8 mouse cellular contexts compared by ENCODE assay signal in the genomic region with DNA sequence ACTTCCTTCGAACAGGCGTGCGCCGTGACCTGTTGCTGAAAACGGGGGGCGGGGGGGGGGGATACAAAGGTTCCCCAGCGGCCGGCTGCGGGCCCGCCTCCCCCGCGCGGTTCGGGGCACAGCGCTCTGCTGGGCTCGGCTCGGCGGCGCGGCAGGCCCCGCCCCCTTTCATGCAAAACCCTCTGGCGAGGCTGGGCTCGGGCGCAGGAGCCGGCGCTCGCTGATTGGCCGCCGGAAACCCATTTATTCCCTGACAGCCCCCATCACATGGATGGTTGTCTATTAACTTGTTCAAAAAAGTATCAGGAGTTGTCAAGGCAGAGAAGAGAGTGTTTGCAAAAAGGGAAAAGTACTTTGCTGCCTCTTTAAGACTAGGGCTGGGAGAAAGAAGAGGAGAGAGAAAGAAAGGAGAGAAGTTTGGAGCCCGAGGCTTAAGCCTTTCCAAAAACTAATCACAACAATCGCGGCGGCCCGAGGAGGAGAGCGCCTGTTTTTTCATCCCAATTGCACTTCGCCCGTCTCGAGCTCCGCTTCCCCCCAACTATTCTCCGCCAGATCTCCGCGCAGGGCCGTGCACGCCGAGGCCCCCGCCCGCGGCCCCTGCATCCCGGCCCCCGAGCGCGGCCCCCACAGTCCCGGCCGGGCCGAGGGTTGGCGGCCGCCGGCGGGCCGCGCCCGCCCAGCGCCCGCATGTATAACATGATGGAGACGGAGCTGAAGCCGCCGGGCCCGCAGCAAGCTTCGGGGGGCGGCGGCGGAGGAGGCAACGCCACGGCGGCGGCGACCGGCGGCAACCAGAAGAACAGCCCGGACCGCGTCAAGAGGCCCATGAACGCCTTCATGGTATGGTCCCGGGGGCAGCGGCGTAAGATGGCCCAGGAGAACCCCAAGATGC. TPM values are rescaled to one million over a fixed set of nuclear protein-coding genes. Genes with fewer than 3 reads are reported as not detected.
DNase-seq lines count a peak whose midpoint lies in the region; ATAC-seq and TF ChIP-seq lines count a peak whose summit lies in the region.

Gene Sox2 (plus strand): TSS at position 680 of the 895 bp plus-strand sequence.

- under 1% methylated on average over 84 of the region's 86 CpGs for WGBS in kidney, postnatal 0 days
- WGBS in limb, embryonic 15.5 days, result under 1% methylated on average over 86 of the region's 86 CpGs
- under 1% methylated on average over 79 of the region's 86 CpGs for WGBS in midbrain, postnatal 0 days

- no peak for TF ChIP-seq CTCF in kidney, postnatal 0 days (IDR thresholded peaks at IDR 0.05; ENCODE audit: low read depth)
- TF ChIP-seq CTCF in midbrain, postnatal 0 days (IDR thresholded peaks at IDR 0.05), result no peak

- H3K9ac ChIP-seq in kidney, postnatal 0 days (ENCODE audit: low read depth, low read length), result no peak within 1 kb of the TSS
- no peak within 1 kb of the TSS for H3K9ac ChIP-seq in limb, embryonic 15.5 days
- H3K9ac ChIP-seq in midbrain, postnatal 0 days (replicated peaks; ENCODE audit: low read length, poor library complexity, severe bottlenecking), result peak within 1 kb of the TSS; percentile 75

- H3K36me3 ChIP-seq in kidney, postnatal 0 days (ENCODE audit: insufficient read depth, low read length), result no peaks in the 10 kb centered on the region
- H3K36me3 ChIP-seq in limb, embryonic 15.5 days, result no peaks in the 10 kb centered on the region
- H3K36me3 ChIP-seq in midbrain, postnatal 0 days (ENCODE audit: insufficient read depth, low read length), result no peaks in the 10 kb centered on the region

- no peaks in the 10 kb centered on the region for H3K9me3 ChIP-seq in kidney, postnatal 0 days (replicated peaks; ENCODE audit: low read length)
- H3K9me3 ChIP-seq in limb, embryonic 15.5 days, result no peaks in the 10 kb centered on the region
- no peaks in the 10 kb centered on the region for H3K9me3 ChIP-seq in midbrain, postnatal 0 days (ENCODE audit: low read length)

- ATAC-seq in cerebellum, adult (ENCODE audit: insufficient number of reproducible peaks, low FRiP score, low TSS enrichment), result peak; percentile 22; the same call in 1 of the 2 replicates
- ATAC-seq in granulocyte monocyte progenitor cell, adult 5-6 weeks (replicated peaks; ENCODE audit: poor library complexity, severe bottlenecking), result peak; percentile 63
- peak; percentile 78 for ATAC-seq in kidney, postnatal 0 days (replicated peaks; ENCODE audit: low FRiP score, low read depth)
- no peak for ATAC-seq in limb, embryonic 15.5 days (ENCODE audit: insufficient number of reproducible peaks, low FRiP score, low TSS enrichment, low read depth)
- peak; percentile 89 for ATAC-seq in midbrain, postnatal 0 days (ENCODE audit: low FRiP score)

- H3K27me3 ChIP-seq in kidney, postnatal 0 days (ENCODE audit: insufficient read depth, low read length), result peaks cover 87% of the 10 kb centered on the region
- H3K27me3 ChIP-seq in limb, embryonic 15.5 days, result peaks cover 92% of the 10 kb centered on the region
- H3K27me3 ChIP-seq in midbrain, postnatal 0 days (ENCODE audit: insufficient read depth, low read length), result peaks cover 24% of the 10 kb centered on the region

- H3K4me3 ChIP-seq in kidney, postnatal 0 days (replicated peaks; ENCODE audit: low read depth, low read length), result peak within 1 kb of the TSS; percentile 28
- peak within 1 kb of the TSS; percentile 40 for H3K4me3 ChIP-seq in limb, embryonic 15.5 days
- peak within 1 kb of the TSS; percentile 51 for H3K4me3 ChIP-seq in midbrain, postnatal 0 days (ENCODE audit: low read depth, low read length)

- no peak for DNase-seq in cerebellum, adult 9-10 months
- DNase-seq in cerebellum, postnatal 14 days, result peak; percentile 58 to 66
- DNase-seq in kidney, postnatal 0 days (ENCODE audit: low spot score), result no peak
- DNase-seq in midbrain, postnatal 0 days (ENCODE audit: low spot score), result peak; percentile 89
- no peak for DNase-seq in spleen, postnatal 4 days (ENCODE audit: low spot score in 2 of 2)

- peaks cover 9% of the 10 kb centered on the region for H3K4me1 ChIP-seq in kidney, postnatal 0 days (replicated peaks; ENCODE audit: insufficient read depth, low read length)
- H3K4me1 ChIP-seq in limb, embryonic 15.5 days, result peaks cover 33% of the 10 kb centered on the region
- H3K4me1 ChIP-seq in midbrain, postnatal 0 days (ENCODE audit: insufficient read depth, low read length), result no peaks in the 10 kb centered on the region

- peak within 1 kb of the TSS; percentile 63 for H3K4me2 ChIP-seq in kidney, postnatal 0 days (ENCODE audit: low read length)
- peak within 1 kb of the TSS; percentile 72 for H3K4me2 ChIP-seq in limb, embryonic 15.5 days
- H3K4me2 ChIP-seq in midbrain, postnatal 0 days (ENCODE audit: low read depth, low read length, poor library complexity, severe bottlenecking), result peak within 1 kb of the TSS; percentile 46

- H3K27ac ChIP-seq in kidney, postnatal 0 days, result no peak within 1 kb of the TSS
- H3K27ac ChIP-seq in limb, embryonic 15.5 days, result no peak within 1 kb of the TSS
- H3K27ac ChIP-seq in midbrain, postnatal 0 days (ENCODE audit: low read depth, low read length), result peak within 1 kb of the TSS; percentile 80

RNA-seq across cellular contexts. Expression of gene Sox2, which starts in this region (rescaled TPM):
- total RNA-seq in granulocyte monocyte progenitor cell, adult 5-6 weeks (2014; fragmentation: Nextera tagmentation), result not detected in 2 replicates
- total RNA-seq in granulocyte monocyte progenitor cell, adult 5-6 weeks (2017), result not detected in 2 replicates
- polyA plus RNA-seq in kidney, postnatal 0 days (2015; fragmentation: Nextera tagmentation; extraction: Ambion mirVana), result not detected in 2 replicates
- polyA plus RNA-seq in limb, embryonic 15.5 days (2015; fragmentation: Nextera tagmentation; extraction: Ambion mirVana), result 0.38 TPM in 2 replicates
- 77.8 and 79.1 TPM in 2 replicates for total RNA-seq in midbrain, postnatal 0 days (2014; rRNA removed)
- 21.6 and 29.7 TPM in 2 replicates for polyA plus RNA-seq in midbrain, postnatal 0 days (2015; fragmentation: Nextera tagmentation; extraction: Ambion mirVana)

Comparison
In these comparisons a context has a peak if more than half of its experiments do, and no peak if none do; other contexts are left out.
1. RNA of gene Sox2 (total RNA-seq): 77.8 to 79.1 TPM in midbrain, postnatal 0 days; not detected in granulocyte monocyte progenitor cell, adult 5-6 weeks; every median in the first group is over 10 times any median in the second.
2. RNA of gene Sox2 (polyA plus RNA-seq): 21.6 to 29.7 TPM in midbrain, postnatal 0 days; 0.38 TPM in limb, embryonic 15.5 days and not detected in kidney, postnatal 0 days; every median in the first group is over 10 times any median in the second.
3. DNase-seq: peak in cerebellum, postnatal 14 days (2 of 2) and midbrain, postnatal 0 days (single experiment); none in cerebellum, adult 9-10 months (single experiment), kidney, postnatal 0 days (single experiment) and spleen, postnatal 4 days (0 of 2).
4. Peak in ATAC-seq in granulocyte monocyte progenitor cell, adult 5-6 weeks; RNA of the gene not detected or under 1 TPM.
5. Peak in ATAC-seq, H3K4me3 ChIP-seq and H3K4me2 ChIP-seq in kidney, postnatal 0 days; RNA of the gene not detected or under 1 TPM.
6. Peak in every context shown above with its lines, with median percentiles within 50 percentile points of each other: H3K4me2 ChIP-seq and H3K4me3 ChIP-seq.